Mouse (Mus musculus) hindbrain, postnatal 0 days (tissue): ENCODE measurements around the gene Ldhb. TPM values are rescaled to one million over a fixed set of nuclear protein-coding genes. Genes with fewer than 3 reads are reported as not detected.

Source experiments
- ATAC-seq: fragments of 200-750 bp; cut with Nextera tagmentation; 2 replicates; pipeline ENCODE4 v1.8.0; 2017; ENCODE audit warnings: mild to moderate bottlenecking, moderate TSS enrichment, moderate library complexity
- DNase-seq: peaks from one replicate; pipeline ENCODE4 v3.0.0-alpha.2; 2015; ENCODE audit warnings: low spot score
- H3K27ac ChIP-seq: fragments of 300-500 bp; sonication (generic); 2 replicates; pipeline ENCODE4 v1.5.1; 2014; ENCODE audit warnings: mild to moderate bottlenecking
- H3K27me3 ChIP-seq: fragments of 300-500 bp; sonication (generic); 2 replicates; pipeline ENCODE4 v1.6.1; 2014; ENCODE audit warnings: low read length, mixed read lengths; ENCODE audit not compliant: insufficient read depth
- H3K36me3 ChIP-seq: fragments of 300-500 bp; sonication (generic); 2 replicates; pipeline ENCODE4 v1.6.1; 2014; ENCODE audit warnings: low read length, mixed read lengths; ENCODE audit not compliant: insufficient read depth
- H3K4me1 ChIP-seq: fragments of 300-500 bp; sonication (generic); 2 replicates; pipeline ENCODE4 v1.6.1; 2014; ENCODE audit warnings: antibody characterized with exemption, low read length, mixed read lengths; ENCODE audit not compliant: insufficient read depth
- H3K4me2 ChIP-seq: fragments of 300-500 bp; sonication (generic); 2 replicates; pipeline ENCODE4 v1.6.1; 2014; ENCODE audit warnings: low read depth, mild to moderate bottlenecking, low read length, moderate library complexity, mixed read lengths
- H3K4me3 ChIP-seq: fragments of 300-500 bp; sonication (generic); 2 replicates; pipeline ENCODE4 v1.5.1; 2014; ENCODE audit warnings: low read length
- H3K9ac ChIP-seq: fragments of 300-500 bp; sonication (generic); replicated peaks from 2 replicates; pipeline ENCODE4 v1.6.1; 2014; ENCODE audit warnings: mild to moderate bottlenecking, low read length, moderate library complexity, mixed read lengths
- H3K9me3 ChIP-seq: fragments of 300-500 bp; sonication (generic); 2 replicates; pipeline ENCODE4 v1.6.1; 2016; ENCODE audit warnings: low read length, mixed read lengths
- CTCF ChIP-seq: IDR thresholded peaks from 2 replicates; pipeline ENCODE4 v1.5.1; 2016; ENCODE audit warnings: antibody characterized with exemption, control low read depth, low read depth
- WGBS: fragments of 180-500 bp; shearing (Covaris S2); extraction: QIAGEN DNeasy Blood & Tissue Kit; methylation state at CpG from one replicate; pipeline ENCODE4 v1.1.7; 2014; 5-methylcytosine and 5-hydroxymethylcytosine counted together
- polyA plus RNA-seq: library from polyadenylated mRNA; unstranded; fragments of >200 nt; fragmentation: Nextera tagmentation; extraction: Ambion mirVana; gene quantifications from 2 replicates; pipeline ENCODE4 v1.2.1, GENCODE M21; 2015
- total RNA-seq: library from RNA; depleted of rRNA; stranded (reverse); fragments of >200 nt; gene quantifications from 2 replicates; pipeline ENCODE4 v1.2.3, GENCODE M21; 2014

The Ldhb gene
- total and polyA plus RNA-seq, 2 experiments from 2014 or later, result 230 to 663 TPM

DNA sequence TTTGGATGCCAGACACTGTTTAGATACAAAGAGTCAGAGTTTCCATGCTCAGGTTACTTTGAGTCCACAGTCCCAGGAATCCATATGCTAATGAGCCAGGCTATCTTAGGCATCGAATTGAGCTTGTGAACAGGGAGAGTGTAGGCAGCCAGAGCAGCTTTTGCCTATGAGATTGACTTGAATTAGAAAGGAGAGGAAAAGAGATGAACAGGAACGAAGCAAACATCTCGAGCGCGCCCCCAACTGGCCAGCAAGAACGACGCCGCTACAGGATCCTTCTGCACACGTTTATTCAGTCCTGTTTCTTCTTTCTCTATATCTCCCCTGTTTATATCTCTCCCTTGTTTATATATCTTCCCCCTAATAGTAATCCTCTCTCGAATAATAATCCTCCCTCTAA, 7.2 kb upstream of the Ldhb start:
- DNase-seq (peak; percentile 61), ATAC-seq (no peak)
- no peaks in the 10 kb centered on the region for H3K36me3 ChIP-seq
- peak; percentile 59 for TF ChIP-seq CTCF
- no peaks in the 10 kb centered on the region for H3K9me3 ChIP-seq
- no peak overlapping the region for H3K9ac ChIP-seq
- H3K4me1 ChIP-seq, result no peaks in the 10 kb centered on the region
- H3K27ac ChIP-seq, result no peak overlapping the region
- no peak overlapping the region for H3K4me2 ChIP-seq
- no peak overlapping the region for H3K4me3 ChIP-seq
- 9% methylated on average over 10 of the region's 10 CpGs for WGBS
- H3K27me3 ChIP-seq, result 0 out of 2 replicates have a peak, but pooled peaks cover 4% of the 10 kb centered on the region

DNA sequence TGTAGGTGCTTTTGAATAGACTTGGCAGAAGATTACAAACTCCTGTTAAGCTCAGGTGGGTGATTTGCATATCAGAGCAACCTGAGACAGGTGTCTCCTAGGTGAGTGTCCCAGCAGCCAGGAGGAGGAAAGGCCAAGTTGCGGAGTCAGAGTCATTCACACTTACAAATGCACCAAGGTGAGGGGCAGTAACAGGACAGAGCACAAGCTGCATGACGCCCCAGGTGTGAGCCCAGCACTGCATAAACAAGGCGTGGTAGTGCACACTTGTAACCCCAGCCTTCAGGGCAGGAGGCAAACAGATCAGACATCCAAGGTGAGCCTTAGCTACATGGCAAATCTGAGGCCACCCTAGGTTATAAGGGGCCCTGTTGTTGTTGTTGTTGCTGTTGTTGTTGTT, 5.1 kb upstream of the Ldhb start:
- ATAC-seq, result no peak
- Histone ChIP-seq H3K36me3 (no peaks in the 10 kb centered on the region), H3K27ac (no peak overlapping the region), H3K4me3 (no peak overlapping the region), H3K4me1 (no peaks in the 10 kb centered on the region), H3K9me3 (no peaks in the 10 kb centered on the region), H3K9ac (no peak overlapping the region), H3K27me3 (0 out of 2 replicates have a peak, but pooled peaks cover 4% of the 10 kb centered on the region), H3K4me2 (no peak overlapping the region)
- TF ChIP-seq CTCF, result no peak
- WGBS, result 58% methylated on average over 3 of the region's 3 CpGs
- DNase-seq, result no peak

DNA sequence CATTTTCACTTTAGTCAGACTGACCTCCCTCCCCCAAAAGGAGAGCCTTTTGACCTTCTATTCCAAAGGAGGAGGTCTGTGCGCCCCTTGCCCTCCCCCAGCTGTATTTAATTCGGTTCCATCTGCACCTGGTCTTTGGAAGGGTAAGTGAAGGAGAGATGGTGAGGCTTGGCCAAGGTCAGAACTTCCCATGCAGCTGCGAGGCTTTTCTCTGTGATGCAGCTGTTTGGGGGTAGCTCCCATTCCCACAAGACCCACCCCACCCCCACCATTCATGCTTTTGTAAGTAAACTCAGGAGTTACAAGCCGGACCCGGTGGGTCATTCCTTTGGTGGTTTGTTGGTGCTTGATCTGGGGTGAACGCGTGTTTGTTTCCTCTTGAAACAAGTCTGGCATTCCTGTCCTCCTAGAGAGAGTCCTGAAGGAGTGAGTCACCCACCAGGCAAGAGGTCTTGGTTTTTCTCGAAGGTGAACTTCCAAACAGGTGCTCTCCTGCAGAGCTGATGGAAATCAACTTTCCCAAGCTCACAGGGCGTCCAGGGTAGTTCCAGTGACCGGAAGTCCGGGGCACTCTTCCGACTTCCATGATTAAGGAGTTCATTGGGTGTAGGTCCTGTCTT, 3.9 kb upstream of the Ldhb start:
- Histone ChIP-seq H3K4me1 (no peaks in the 10 kb centered on the region), H3K27ac (no peak overlapping the region), H3K9ac (no peak overlapping the region), H3K4me3 (no peak overlapping the region), H3K27me3 (0 out of 2 replicates have a peak, but pooled peaks cover 4% of the 10 kb centered on the region), H3K4me2 (no peak overlapping the region), H3K36me3 (no peaks in the 10 kb centered on the region), H3K9me3 (no peaks in the 10 kb centered on the region)
- DNase-seq (no peak), ATAC-seq (no peak)
- WGBS, result 26% methylated on average over 12 of the region's 12 CpGs
- TF ChIP-seq CTCF, result no peak

DNA sequence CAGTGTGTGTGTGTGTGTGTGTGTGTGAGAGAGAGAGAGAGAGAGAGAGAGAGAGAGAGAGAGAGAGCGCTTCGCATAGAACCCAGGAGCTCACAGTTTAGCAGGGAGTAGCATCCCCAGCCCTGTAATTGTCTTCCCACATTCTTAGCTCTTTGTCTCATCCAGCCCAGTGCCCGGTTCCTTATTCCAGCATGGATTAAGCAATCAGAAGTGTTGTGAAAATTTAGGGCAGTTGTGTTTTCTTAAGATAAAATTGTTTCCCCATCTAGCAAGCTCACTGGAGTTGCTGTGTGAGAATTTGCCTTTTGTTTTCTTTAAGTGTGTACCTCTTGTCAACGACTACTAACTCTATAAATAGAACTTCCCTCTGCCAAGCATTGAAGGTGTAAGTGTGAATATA, 906 bp upstream of the Ldhb start:
- WGBS, result 44% methylated on average over 4 of the region's 4 CpGs
- Histone ChIP-seq H3K4me2 (no peak overlapping the region; the same call in 1 of the 2 replicates), H3K27me3 (0 out of 2 replicates have a peak, but pooled peaks cover 4% of the 10 kb centered on the region)

DNA sequence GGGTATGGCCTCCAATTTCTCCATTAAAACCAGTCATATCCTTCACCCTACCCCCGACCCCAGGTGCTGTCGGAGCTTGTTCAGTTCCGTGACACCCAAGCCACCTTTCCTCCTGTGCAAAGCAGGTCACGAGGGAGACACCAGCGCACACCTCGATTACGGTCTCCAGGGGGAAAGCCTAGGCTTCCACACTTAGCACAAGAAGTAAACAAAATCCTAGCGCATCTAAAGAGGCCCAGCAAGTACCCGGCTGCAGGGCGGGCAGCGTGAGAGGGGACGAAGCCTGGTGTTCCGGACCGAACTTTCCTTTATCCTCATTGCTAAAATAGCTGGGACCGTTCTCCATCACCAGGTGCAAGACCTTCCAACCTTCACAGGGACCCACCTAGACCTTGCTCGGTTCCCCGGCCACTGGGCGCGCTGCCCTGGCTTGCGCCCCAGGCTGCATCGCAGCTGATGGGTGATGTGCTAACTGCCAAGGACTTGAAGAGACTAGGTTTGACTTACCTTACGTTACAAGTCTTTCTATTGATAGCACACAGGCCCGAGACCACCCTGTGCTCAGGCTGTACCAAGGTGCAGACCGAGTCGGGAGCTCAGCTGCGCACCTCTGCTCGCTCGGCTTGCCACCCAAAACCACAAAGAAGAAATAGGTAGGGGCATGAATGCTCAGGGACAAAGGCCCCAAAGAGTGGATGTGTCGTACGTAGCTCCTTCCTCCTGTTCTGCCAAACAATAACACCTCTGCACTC, 548 bp downstream of the Ldhb start:
- TF ChIP-seq CTCF, result no peak
- Histone ChIP-seq H3K9ac (peak overlapping the region; percentile 77), H3K9me3 (no peaks in the 10 kb centered on the region), H3K4me2 (peak overlapping the region; percentile 97), H3K4me1 (peaks cover 5% of the 10 kb centered on the region; the same call in 1 of the 2 replicates), H3K27me3 (no peaks in the 10 kb centered on the region), H3K4me3 (peak overlapping the region; percentile 66), H3K36me3 (no peaks in the 10 kb centered on the region; the same call in 1 of the 2 replicates), H3K27ac (peak overlapping the region; percentile 70)
- under 1% methylated on average over 30 of the region's 30 CpGs for WGBS
- ATAC-seq (peak; percentile 68), DNase-seq (peak; percentile 50)

More for the DNA sequence above, 906 bp upstream of the Ldhb start:
- Histone ChIP-seq H3K4me3 (no peak overlapping the region; the same call in 1 of the 2 replicates), H3K27ac (no peak overlapping the region), H3K36me3 (no peaks in the 10 kb centered on the region; the same call in 1 of the 2 replicates), H3K9me3 (no peaks in the 10 kb centered on the region), H3K9ac (no peak overlapping the region), H3K4me1 (peaks cover 5% of the 10 kb centered on the region; the same call in 1 of the 2 replicates)
- no peak for ATAC-seq
- no peak for TF ChIP-seq CTCF
- no peak for DNase-seq

DNA sequence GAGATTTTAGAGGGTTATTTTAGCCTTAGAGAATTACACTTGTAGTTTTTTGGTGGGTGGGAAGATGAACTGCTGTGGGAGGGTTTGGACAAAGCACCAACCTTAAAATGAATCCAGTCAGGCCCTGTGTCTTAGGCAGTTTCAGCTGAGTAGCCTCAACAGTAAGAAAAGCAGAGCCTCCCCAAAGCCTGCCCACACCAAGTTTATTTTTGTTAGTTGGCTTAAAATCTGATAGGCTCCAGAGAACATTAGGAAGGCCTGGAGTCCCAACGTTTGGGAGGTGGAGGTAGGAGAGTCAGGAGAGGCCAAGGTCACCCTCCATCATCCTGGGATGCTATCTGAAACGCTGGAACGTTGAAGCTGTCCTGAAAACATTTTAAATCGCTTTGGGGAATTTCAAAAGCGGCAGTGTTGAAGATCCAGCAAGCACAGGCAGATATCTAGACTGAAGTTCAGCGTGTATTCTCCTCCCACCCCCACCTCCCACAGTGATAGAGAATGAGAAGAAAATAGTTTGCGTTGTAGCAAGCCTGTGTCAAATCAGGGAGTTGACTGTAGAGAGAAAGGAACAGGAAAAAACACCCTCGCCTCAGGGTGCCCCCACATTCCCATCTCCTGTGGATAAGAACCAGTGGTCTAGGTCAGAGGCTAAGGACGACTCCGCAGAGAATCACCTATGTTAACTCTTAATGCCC, 1.3 kb downstream of the Ldhb start:
- peak overlapping the region; percentile 77 for H3K9ac ChIP-seq
- no peaks in the 10 kb centered on the region for H3K9me3 ChIP-seq
- peak overlapping the region; percentile 97 for H3K4me2 ChIP-seq
- H3K4me3 ChIP-seq, result peak overlapping the region; percentile 66
- H3K27me3 ChIP-seq, result no peaks in the 10 kb centered on the region
- ATAC-seq (no peak), DNase-seq (no peak)
- peak overlapping the region; percentile 70; the same call in 1 of the 2 replicates for H3K27ac ChIP-seq
- WGBS, result 8% methylated on average over 10 of the region's 10 CpGs
- peaks cover 5% of the 10 kb centered on the region; the same call in 1 of the 2 replicates for H3K4me1 ChIP-seq
- no peak for TF ChIP-seq CTCF
- H3K36me3 ChIP-seq, result no peaks in the 10 kb centered on the region; the same call in 1 of the 2 replicates
